Mouse (Mus musculus) testis, adult 2 months (tissue): Measurements from ENCODE around the gene Tmem116. TPM values are rescaled to one million over a fixed set of nuclear protein-coding genes. Genes with fewer than 3 reads are reported as not detected.

Source experiments
- H3K27ac ChIP-seq: fragments of 200-500 bp; 2 replicates; pipeline ENCODE4 v1.5.1; 2012; ENCODE audit warnings: low read depth, low read length; ENCODE audit not compliant: control insufficient read depth, insufficient read depth
- H3K27me3 ChIP-seq: fragments of 200-500 bp; 2 replicates; pipeline ENCODE4 v1.6.1; 2012; ENCODE audit warnings: mild to moderate bottlenecking, low read length, moderate library complexity; ENCODE audit not compliant: control insufficient read depth, insufficient read depth
- H3K36me3 ChIP-seq: fragments of 200-500 bp; 2 replicates; pipeline ENCODE4 v1.6.1; 2012; ENCODE audit warnings: mild to moderate bottlenecking, low read length; ENCODE audit not compliant: control insufficient read depth, insufficient read depth
- H3K4me1 ChIP-seq: fragments of 200-500 bp; 2 replicates; pipeline ENCODE4 v1.6.1; 2012; ENCODE audit warnings: low read length; ENCODE audit not compliant: control insufficient read depth, insufficient read depth
- H3K4me3 ChIP-seq: fragments of 200-500 bp; 2 replicates; pipeline ENCODE4 v1.5.1; 2012; ENCODE audit warnings: low read depth, mild to moderate bottlenecking, low read length, moderate library complexity, mixed read lengths; ENCODE audit not compliant: control insufficient read depth
- CTCF ChIP-seq: fragments of 200-500 bp; IDR thresholded peaks from 2 replicates; pipeline ENCODE4 v1.5.1; 2012; ENCODE audit warnings: low read depth, mild to moderate bottlenecking, inconsistent platforms, low read length, moderate library complexity; ENCODE audit not compliant: control insufficient read depth, insufficient read depth, insufficient replicate concordance
- POLR2A ChIP-seq: fragments of 200-500 bp; IDR thresholded peaks from 2 replicates; pipeline ENCODE4 v1.6.1; 2012; ENCODE audit warnings: low read depth, mild to moderate bottlenecking, inconsistent platforms, low read length, moderate library complexity; ENCODE audit not compliant: control insufficient read depth
- polyA plus RNA-seq: library from polyadenylated mRNA; depleted of rRNA; stranded (reverse); fragments of >200 nt; gene quantifications from 2 replicates; pipeline ENCODE4 v1.2.3, GENCODE M21; 2012

Gene Tmem116
- polyA plus RNA-seq, 1 experiment = 60.5 TPM

DNA sequence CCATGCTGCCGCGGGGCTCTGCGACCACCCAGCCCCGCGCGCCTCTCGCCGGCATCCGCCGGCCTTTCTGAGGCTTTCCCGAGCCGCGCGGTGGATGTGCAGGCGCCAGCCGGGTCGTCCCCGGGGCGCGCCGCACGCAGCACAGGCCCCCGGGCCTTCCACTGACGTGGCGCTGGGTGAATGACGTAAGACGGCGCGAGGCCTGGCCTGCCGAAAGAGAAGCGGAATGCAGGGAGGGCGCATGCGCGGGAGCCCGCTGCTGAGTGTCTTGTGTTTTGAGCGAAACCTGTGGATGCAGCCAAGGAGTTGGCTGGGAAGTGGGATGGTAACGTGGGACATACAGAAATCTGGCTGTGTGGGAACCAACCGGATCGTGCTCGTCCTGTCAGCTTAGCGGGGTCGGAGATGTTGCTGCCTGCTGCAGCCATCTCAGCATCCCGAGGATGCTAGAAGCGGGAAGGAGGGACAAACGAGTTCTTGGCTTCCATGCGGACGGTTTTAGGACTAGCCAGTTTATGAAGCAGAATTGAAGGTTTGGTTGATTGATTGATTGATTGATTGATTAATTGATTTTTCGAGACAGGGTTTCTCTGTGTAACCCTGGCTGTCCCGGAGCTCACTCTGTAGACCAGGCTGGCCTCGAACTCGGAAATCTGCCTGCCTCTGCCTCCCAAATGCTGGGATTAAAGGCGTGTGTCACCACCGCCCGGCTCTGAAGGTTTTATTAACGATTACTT lies 94.3 kb downstream of the Tmem116 start, which contains the start of gene Mapkapk5:
Gene Mapkapk5 (minus strand): TSS at position 113 of the 737 bp plus-strand sequence.
- H3K36me3 ChIP-seq = no peaks in the 10 kb centered on the region
- peak within 1 kb of the TSS; percentile 88 for H3K27ac ChIP-seq
- TF ChIP-seq CTCF = no peak
- TF ChIP-seq POLR2A = peak; percentile 68; the same call in 1 of the 2 replicates
- peaks cover 19% of the 10 kb centered on the region for H3K4me1 ChIP-seq
- peak within 1 kb of the TSS; percentile 92 for H3K4me3 ChIP-seq
- no peaks in the 10 kb centered on the region for H3K27me3 ChIP-seq

- Histone ChIP-seq H3K27ac (no peak overlapping the region), H3K4me1 (peaks cover 19% of the 10 kb centered on the region), H3K4me3 (peak overlapping the region; percentile 92), H3K36me3 (no peaks in the 10 kb centered on the region), H3K27me3 (no peaks in the 10 kb centered on the region)
- no peak for TF ChIP-seq POLR2A
- TF ChIP-seq CTCF = peak; percentile 41; the same call in 1 of the 2 replicates
Observed at GRCm38 (mm10) chr5:121546530-121546895, 94.8 kb downstream of the Tmem116 start.

DNA sequence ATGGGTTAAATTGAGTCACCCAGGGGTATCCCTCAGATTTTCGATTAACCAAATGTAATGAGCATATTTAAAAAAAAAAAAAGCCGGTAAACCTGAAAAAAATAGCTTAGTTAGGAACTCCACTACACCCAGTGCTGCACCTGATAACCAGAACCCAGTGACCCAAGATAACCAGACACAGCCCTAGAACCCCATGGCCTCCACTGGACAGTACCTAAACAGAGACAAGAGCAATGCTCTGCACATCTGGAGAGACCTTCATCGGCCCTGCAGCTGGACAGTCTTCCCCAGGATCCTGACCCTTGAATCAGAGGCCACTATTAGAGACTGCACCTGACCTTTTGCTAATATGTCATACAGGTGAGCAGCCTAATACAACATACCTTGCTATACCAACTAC lies 95.4 kb downstream of the Tmem116 start:
- TF ChIP-seq POLR2A = no peak
- TF ChIP-seq CTCF = no peak
- no peaks in the 10 kb centered on the region for H3K27me3 ChIP-seq
- H3K36me3 ChIP-seq = no peaks in the 10 kb centered on the region
- H3K4me1 ChIP-seq = peaks cover 19% of the 10 kb centered on the region
- no peak overlapping the region for H3K27ac ChIP-seq
- no peak overlapping the region for H3K4me3 ChIP-seq

DNA sequence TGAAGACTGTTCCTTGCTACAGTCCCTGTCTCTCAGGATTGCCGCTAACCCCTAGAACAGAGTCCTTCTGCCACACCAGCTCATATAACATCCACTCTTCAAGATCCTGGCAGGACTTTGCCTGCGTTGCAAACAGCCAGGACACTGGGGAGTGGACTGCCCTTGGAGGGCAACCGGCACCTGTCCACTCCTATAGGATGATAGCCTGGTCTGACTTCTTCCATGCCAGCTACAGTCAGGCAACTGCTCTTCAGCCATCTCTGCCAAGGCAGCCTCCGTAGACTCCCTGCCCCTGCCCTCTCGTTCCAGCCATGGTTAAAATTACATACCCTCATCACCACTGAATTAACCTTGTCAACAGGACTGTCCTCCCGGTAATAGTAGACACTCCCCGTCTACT lies 97.5 kb downstream of the Tmem116 start:
- Histone ChIP-seq H3K27me3 (no peaks in the 10 kb centered on the region), H3K36me3 (no peaks in the 10 kb centered on the region), H3K4me1 (peaks cover 11% of the 10 kb centered on the region), H3K27ac (no peak overlapping the region), H3K4me3 (no peak overlapping the region)
- TF ChIP-seq POLR2A (no peak), CTCF (no peak)

DNA sequence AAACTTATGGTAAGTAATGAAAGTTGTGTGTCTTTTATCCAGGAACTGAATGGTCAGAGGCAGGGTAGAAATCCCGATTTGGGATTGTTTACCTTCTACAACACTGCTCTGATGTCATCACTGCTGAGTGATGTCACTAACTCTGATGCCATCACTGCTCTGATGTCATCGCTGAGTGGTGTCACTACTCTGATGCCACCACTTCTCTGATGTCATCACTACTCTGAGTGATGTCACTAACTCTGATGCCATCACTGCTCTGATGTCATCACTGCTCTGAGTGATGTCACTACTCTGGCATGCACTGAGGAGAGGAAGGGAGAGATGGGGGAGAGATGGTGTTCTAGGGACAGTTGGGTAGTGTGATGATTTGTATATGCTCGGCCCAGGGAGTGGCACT lies 110.7 kb downstream of the Tmem116 start:
- Histone ChIP-seq H3K27me3 (no peaks in the 10 kb centered on the region), H3K36me3 (no peaks in the 10 kb centered on the region), H3K4me3 (no peak overlapping the region), H3K4me1 (peaks cover 6% of the 10 kb centered on the region), H3K27ac (no peak overlapping the region)
- TF ChIP-seq POLR2A (no peak), CTCF (no peak)

DNA sequence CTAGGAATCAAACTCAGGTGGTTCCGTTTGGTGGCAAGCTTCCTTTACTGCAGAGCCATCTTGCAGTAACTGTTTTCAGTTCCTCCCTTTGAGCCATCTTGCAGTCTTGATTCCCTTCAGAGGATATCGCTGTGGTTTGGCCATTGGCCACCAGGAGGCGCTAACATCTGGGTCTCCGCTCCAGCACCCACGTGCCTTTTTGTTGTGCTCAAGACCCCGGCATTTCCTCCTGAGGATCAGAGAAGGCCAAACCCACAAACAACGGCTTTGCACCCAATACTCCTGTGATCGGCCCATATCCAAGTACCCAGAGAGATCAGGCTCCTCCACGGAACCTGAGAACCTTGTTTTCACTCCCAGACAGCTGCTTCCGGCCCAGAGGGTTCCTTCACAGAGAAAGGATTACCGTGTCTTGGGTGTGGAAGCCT lies 112.8 kb downstream of the Tmem116 start:
- Histone ChIP-seq H3K4me3 (peak overlapping the region; percentile 9), H3K27ac (no peak overlapping the region), H3K4me1 (peaks cover 6% of the 10 kb centered on the region), H3K36me3 (no peaks in the 10 kb centered on the region), H3K27me3 (no peaks in the 10 kb centered on the region)
- peak; percentile 97 for TF ChIP-seq CTCF
- no peak for TF ChIP-seq POLR2A

DNA sequence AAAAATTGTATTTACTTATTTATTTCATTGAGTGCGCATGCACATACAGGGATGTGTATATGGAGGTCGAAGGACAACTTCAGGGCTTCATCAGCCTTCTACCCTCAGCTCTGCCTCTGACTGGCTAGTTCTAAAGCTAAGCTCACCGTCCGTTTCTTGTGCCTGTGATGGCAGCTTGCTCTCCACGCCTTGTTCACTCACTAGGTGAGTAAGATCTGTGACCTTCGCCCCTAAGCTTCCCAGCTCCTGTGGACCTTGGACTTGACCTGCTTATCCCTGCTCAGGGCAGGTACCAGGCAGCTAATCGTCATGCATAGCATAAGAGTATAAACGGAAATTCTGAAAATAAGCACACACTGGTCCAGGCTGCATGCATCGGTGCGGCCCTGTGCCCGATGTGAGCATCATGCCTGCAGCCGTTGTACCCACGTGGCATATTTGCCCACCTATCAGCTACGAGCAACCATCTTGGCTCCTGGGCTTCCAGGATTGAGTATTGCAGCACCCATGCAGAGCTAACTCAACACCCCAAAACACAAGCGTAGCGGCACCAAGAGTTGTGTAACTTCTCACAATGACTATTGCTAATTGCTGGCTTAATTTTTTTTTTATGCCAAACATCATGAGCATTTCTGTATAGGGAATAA lies 114.5 kb downstream of the Tmem116 start:
- H3K27me3 ChIP-seq = no peaks in the 10 kb centered on the region
- H3K27ac ChIP-seq = no peak overlapping the region
- peaks cover 6% of the 10 kb centered on the region for H3K4me1 ChIP-seq
- H3K36me3 ChIP-seq = no peaks in the 10 kb centered on the region
- no peak overlapping the region for H3K4me3 ChIP-seq
- TF ChIP-seq POLR2A (no peak), CTCF (no peak)
